Mouse (Mus musculus) frontal cortex, postnatal 10 days (tissue): Measurements from ENCODE around the gene Asb1.
A peak's percentile ranks its signal among the peaks of the same experiment; 100 is the strongest.

Source experiments
- DNase-seq, 2 experiments: peaks; one replicate each; pipeline ENCODE4 v3.0.0; 2022; ENCODE audit warnings: low spot score in 2 of 2, mixed read lengths in 1 of 2

The Asb1 gene

DNA sequence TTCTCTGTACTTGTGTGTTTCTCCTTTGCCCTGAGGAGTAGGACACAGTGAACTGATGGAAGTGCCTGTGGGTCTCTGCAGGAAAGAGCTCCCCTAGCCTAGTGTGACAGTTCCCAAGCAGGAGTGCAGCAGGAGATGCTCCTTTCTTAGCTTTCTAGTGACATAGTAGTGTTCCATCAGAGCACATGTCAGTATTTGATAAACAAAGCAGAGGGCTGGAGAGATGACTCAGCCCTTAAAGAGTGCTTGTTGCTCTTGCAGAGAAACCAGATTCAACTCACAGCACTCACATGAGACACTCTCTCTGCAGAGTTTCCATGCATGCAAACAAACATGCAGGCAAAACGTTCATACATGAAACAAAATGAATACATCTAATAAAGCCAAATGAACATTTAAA is 4.9 kb downstream of the Asb1 start:
- DNase-seq: no peak

DNA sequence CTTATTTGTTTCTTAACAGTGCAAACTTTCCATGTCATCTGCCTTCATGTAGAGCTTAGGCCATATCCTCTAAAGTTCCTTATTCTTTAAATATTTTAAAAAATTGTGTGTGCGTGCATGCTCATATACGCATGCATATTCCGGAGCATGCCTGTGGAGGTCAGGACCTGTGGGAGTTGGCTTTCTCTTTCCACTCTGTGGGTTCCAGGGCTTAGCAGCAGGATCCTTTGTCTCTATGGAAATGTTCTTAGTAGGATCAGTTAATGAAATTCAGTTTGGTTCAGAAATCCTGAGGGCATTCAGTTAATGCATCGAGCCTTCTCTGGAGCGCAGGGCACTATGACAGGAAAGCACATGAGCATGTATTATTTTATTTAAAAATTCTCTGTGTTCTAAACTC is 7.2 kb downstream of the Asb1 start:
- DNase-seq: no peak

DNA sequence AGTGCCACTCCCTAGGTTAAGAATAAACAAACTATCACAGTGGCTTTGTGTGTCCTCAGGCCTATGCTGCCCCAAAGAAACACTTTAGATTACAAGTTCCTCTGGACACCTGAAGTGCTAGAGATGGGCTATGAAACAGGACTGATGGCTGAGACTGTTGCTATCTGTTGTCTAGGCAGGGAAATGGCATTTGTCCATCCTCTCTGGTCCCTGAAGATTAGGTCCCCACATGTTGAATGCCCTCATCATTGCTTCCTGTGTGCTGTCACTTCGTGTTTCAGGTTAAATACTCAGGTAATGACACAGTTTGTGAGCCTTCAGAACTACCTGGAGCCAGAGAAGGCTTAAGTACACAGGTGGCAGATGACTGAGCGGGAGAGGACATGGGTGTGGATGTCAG is 8.7 kb downstream of the Asb1 start:
- DNase-seq: no peak

DNA sequence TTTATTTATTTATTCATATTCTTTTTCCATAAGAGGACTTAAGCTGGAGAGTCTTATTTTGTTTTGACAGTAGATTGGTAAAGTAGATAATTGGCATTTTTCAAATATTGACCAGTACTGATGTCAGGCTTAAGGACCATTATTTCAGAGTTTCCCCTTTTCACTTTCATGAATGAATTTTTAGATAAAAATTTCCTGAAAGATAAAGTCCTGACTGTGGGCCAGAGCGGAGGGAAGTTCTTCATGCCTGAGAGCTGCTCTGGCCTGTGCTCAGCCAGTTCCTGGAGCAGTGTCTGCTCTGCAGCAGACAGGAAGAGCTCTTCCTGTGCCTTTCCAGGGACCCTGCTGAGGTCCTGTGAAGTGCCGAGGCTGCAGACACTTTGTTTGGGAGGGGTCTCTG is 16.8 kb downstream of the Asb1 start:
- no peak for DNase-seq

DNA sequence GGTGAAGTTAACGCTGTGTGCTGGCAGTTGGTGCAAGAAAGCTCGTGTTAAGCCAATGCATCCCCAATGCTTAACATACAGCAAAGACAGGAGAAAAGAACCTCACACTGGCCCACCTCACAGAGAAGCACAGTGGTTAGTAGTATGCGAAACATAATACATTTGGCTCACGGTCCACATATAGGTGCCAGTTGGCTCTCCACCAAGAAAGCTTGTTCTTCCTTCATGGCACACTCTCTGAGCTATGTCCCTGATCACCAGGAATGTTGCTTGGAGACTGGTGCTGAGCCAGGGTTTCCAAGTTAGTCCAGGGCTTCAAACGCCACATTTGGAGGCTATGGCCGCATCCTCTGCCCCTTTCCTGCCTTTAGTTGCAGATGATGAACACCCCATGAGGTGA is 20.9 kb downstream of the Asb1 start:
- no peak for DNase-seq

DNA sequence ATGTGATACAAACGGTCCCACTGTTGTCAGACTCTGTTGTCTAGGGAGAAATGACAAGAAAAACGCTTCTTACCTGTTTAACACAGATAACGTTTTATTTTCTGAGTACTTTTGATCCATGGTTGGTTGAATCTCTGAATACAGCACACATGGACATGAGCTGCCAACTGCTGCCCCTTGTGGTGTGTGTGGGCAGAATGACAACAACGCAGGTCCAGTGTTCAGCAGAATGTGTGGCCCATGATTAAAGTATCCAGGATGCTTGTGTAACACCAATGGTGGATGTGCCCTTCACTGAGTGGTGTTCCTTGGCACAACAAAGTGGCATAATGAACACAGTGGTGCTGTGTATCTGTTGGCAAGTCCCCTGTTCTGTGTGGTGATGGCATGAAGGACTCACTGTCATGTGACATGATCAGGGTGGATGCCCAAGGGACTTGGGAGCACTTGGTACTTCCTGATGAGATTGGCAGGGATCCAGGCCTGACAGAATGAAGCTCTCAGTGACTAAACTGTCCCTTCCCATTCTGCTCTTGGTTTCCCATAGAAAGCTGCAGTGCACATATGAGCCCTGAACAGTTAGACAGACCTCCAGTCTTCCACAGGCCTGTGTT is 22.7 kb downstream of the Asb1 start:
- peak in 1 of 2 experiments; percentile 23 for DNase-seq

DNA sequence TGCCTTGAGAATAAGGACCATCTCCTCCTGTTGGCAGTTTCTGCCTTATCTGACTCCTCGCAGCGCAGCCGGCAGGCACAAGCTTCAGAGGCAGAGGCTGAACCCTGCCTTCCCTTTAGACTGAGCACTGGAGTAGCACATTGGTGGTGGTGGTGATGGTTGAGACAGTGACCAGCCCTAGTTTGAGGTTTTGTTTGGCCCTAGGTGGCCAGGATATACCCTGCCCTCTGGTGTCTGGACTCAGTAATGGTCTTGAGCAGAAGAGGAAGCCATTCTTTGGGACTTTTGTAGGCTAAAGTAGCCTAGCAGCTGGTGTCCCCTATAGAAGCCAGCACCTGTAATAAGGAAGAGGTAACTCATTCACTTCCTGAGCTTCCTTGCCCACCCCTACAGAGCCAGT is 23.7 kb downstream of the Asb1 start:
- DNase-seq: no peak

DNA sequence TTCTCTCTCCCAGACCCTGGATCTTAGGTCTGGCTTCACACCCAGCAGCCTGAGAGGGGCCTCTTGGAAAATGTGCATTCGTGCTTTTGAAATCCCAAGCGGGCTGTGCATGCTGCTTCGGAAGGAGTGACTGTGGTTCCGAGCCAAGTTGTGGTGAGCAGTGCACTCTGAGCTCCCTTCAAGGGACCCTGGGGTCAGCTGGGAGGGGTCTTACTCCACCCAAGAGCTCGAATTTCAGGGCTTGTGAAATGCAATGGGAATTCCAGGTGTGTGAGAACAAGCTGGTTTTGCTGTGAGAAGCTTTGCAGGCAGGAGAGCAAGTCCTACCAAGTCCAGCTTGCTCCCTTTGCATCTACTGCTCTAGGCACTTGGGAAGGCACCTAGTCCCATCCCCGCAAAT is 24.3 kb downstream of the Asb1 start:
- no peak for DNase-seq

DNA sequence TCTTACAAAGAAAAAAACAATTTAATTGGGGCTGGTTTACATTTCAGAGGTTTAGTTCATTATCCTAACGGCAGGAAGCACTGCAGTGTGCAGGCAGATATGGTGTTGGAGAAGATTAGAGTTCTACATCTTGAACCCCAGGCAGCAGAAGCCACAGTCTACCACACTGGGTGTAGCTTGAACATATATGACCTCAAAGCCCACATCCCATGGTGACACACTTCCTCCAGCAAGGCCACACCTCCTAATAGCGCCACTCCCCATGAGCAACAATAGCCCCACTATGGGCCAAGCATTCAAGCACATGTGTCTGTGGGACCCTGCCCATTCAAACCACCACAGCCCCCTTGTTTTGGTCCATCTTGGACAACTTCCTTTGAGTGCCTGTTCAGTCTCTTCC is 26.9 kb downstream of the Asb1 start:
- no peak for DNase-seq

DNA sequence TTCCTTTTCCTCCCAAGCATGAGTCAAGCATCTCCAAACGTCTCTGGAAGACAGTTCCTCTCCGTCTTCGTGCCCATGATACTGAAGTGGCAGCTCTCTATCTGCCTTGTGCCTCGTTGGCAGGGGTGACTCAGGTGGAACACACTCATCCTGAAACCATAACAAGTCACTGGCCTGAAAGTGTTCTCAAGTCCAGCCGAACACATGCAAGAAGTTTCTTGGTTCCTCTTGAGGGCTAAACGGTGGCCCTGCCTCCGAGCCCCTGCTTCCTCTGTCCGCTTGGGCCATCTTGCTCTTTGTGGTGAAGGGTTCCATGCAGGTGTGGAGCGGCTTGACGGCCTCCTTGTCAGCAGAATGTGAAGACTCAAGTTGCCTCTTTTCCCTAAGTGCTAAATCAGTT is 32.1 kb downstream of the Asb1 start:
- DNase-seq: no peak

DNA sequence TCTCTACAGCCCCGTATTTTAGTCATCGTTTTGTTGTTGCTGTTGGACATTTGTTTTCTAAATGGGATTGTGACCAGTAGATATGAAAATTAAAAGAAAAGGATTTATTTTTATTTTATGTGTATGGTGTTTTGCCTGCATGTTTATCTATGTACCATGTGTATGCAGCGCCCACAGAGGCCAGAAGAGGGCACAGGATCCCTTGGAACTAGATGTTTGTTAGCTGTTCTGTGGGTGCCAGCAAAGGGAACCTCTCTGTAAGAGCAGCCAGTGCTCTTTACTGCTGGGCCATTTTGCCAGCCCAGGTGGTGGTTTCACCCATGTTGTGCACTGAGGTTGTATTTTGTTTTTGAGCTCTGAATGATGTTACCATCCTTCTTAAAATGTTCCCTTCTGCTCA is 33.9 kb downstream of the Asb1 start:
- peak; percentile 28 to 59 for DNase-seq

DNA sequence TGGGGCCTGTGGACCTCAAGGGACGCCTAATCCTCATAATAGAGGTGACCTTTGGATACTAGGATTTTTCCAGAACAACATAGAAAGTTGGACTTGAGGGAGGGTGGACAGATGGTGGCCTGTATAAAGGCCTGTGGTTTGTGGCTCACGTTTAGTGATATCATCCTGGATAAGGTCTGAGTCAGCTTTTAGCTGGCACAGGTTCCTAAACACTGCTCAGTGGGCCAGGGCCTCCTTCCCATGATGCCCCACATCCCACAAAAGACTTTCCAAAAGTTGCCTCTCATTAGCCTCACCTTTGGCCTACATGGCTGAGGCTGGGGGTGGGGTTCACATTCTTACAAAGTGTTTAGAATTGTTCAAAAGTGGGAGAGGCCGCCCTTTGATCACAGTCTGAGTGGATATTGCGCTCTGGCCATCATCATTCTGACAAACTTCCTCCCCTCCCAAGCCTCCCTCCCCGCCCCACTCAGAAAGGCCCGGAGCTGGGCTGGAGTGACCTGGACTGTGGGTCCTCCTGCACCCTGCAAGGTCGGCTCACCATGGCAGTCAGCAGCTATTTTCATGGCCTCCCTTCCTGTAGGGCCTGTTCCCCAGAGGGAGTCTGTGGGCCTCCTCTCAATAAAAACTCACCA is 37.7 kb downstream of the Asb1 start:
- no peak for DNase-seq

DNA sequence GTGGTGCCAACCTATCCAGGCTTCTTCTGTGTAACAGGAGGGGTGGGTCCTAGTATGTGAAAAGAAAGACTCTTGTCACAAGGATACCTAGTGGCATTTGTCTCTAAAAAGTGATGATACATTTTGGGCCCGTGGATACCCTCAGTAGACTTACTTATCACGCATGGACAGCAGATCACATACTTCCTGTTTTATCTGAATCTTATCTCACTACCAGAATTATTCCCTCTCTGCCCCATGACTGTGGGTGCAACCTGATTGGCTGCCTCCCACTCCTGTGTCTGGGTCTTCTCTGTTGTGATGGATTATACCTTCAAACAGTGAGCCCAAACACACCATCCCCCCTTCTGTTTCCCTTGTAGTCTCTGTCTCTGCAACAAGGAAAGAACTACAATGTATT is 40.2 kb downstream of the Asb1 start:
- no peak for DNase-seq

DNA sequence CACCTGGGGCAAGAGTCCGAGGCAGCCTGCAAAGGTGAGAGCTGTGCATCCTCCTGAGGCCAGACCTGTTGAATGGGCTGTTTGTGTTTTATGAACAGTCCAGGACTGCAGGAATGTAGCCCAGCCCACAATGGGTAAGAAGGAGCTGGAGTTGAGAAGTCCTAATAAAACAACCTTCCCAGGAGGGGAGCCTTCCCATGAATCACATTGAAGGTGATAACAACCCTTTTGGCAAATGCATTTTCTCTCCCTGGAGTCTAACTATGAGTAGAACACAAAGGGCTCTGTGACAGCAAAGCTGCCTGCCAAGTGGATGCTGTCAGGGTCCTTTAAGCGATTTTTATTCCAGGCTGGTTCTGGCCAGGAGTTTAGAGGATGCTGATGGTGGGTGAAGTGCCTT is 40.9 kb downstream of the Asb1 start:
- no peak for DNase-seq

DNA sequence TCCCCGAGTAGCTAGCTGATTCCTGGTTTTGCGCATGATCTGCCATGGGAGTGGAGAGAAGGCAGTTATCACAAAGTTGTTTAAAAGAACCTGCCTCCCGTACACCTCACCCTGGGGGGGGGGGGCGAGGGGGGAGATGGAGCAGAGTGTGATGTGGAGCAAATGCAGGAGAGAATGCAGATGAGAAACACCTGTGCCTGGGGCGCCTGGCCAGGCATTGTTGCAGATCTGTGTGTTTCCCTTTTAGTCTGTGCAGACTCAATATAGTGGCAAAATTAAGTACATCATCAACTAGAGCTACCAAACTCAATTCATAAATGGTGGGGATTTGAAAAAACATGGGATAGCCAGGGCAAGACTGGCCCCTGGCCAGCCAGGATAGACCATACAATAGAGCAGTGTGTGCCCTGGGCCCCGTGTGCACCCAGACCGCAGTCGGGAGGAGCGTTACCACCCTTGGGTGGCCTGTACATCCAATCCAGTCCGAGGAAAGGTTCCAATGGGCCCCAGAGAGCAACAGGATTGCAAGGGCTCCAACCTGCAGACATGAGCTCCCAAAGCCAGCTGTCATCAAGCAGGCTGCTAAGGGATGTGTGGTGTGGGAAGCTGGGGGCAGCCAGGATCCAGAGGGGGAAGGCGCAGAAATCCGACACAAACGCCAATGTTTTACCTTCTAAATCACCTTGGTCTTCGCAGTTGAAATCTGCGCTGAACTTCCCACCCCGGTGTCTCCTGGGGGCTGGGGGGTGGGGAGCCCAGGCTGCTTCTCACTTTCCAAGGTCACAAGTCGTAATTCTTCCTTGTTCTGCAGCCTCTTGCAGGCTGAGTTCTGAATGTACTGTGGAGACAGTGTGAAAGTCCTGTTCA is 44.9 kb downstream of the Asb1 start:
- no peak for DNase-seq

DNA sequence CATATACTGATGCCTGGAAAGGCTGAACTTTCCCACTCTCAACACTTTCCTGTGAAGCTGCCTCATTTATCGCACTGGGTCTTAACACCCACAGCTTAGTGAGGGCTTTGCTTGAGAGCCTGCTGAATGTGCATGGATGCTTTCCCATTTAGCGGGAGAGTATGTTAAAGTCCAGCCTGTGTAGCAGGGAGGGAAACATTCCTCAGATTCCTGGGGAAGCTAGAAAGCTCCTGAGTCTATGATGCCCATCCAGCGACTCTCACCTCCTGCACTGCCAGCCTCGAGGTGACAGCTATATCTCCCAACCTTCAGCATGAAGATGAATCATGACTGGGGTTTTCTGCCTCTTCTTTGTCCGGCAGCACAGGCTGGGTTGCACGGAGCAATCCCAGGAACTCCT is 49.4 kb downstream of the Asb1 start:
- no peak for DNase-seq

DNA sequence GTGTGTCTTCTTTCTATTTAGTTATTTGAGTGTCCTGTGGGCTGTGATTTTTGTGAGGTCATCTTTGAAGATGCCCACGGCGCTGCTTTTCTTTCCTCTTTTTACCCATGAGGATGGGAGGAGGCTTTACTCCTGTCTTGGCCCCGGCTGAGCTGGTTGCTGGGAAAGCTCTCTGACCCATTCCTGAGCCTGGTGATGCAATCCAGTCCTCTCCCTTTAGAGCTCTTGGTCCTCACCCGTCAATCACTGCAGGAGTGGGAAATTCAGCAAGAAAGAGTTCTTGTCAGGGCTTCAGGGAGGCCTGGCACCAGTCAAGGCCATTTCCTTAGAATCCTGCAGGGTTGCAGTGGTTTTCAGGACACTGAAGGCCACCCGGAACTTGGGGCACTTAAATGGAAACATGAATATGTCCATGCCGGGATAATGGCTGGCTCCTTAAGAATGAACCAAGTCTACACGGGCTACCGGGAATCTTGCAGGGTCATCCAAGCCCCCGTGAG is 55.2 kb downstream of the Asb1 start:
- no peak for DNase-seq

DNA sequence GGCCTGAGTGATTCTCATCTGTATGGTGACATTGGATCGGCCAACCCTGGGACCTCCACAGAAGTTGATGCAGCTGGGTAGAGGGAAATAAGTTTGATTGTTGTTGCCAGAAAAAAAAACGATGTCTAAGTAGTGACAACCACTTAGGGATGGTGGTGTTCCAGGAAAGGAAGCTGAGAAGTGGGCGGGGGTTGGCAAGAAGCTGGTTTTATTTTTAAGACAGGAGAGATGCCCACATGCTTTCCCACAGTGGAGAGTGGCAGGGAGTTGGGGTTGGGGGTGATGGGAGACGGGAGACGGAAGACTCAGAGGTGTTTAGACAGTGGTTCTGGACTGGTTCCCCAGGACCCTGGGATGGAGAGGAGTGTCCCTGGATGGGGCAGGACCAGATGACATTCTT is 57.3 kb downstream of the Asb1 start:
- peak; percentile 20 to 44 for DNase-seq

DNA sequence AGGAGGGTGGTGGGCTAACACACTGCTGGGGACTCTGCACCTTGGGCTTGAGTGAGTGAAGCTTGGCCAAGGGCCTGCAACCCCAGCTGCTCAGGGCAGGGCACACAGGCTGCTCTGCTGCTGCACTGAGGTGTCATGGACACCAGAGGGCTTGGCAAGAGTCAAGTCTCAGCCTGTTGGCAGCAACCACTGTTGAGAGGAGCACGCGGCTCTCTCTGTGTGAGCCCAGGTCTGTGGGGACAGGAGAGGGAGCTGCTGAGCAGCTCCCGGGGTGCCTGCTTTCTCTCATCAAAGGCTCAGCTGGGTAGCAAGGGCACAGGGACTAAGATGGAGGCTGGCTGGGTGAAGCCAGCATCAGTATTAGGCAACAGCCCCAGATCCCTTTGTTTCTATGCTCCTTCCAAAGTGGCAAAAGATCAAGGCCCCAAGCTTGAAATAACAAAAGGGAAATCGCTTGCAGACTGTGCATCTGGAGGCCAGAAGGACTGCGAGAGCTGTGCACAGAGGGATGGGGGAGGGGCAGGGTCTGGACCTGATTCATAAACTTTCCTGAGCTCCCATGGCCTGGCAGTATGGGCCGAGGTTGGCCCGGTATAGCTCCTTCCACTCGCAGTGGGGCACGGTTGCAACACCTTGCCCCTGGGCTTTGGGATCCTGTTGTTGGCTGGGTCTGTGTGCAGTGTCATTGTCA is 60.5 kb downstream of the Asb1 start:
- DNase-seq: peak; percentile 51 to 53

DNA sequence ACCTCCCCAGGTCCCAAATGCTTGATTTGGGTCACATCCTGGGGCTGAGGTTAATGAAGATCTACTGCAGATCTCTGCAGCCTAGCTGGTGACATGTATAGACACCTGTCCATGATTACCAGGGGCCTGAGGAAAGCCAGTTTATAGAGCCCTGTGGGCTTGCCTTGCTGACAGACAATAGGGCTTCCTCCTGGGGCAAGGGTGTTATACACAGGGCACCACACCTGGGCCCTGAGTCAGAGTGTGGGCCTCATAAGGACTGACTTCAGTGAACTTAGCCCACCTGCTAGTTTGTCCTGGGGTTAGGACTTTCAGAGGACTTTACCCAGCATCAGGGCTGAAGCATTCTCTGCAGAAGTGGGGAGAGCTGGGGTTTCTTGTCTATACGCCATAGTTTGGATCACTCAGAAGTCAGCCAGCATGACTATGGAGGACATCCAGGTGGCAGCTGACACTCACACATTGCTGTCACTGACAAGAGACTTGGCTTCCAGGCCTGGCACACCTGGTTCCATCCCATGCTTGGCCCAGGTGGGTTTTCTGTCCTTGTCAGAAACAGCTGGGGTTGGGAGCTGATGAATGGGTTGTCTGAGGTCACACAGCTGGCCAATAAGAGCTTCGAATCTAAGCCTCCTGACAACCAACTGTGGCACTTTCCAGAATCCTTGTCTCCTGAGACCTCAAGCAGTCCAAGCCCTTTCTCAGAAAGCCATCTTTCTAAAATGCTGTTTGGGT is 61.2 kb downstream of the Asb1 start:
- no peak for DNase-seq

DNA sequence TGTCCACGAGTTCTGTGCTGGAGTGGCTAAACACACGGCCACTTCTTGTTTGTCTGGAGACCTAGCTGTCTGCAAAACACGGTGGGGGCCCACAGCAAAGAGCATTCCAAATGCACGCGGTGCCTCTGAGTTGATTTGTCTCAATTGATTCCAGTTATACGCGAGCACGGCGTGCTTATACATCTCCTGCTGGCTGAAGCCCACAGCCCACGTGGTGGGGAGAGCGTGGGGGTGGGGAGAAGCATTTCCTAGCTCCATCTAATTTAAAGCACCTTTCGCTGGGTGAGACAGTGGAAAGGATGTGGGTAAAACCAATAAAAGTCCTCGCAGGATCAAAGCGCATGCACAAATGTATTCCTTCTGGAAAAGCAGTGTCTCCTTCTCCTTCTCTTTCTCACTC is 65.3 kb downstream of the Asb1 start:
- DNase-seq: no peak

DNA sequence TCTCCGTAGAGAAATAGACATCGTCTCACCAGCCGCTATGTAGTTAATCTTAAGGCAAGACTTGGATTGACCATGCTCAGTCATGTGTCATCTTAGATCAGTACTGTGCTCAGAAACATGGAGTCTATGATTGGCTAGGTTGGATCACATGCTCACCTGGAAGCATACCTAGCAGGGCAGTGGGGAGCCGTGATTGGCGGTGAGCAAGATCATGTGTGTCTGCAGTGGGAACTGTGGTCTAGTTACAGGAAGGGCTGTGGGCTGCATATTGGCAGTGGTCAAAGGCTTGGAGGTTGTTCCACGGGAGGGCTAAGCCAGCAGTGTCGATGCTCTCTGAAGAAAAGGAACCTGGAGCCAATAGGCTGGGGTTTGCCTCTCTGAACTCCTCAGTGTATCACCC is 66.4 kb downstream of the Asb1 start:
- DNase-seq: no peak
